Mouse (Mus musculus) heart, postnatal 36 days (tissue): ENCODE measurements around the gene Scarb1. TPM values are rescaled to one million over a fixed set of nuclear protein-coding genes. Genes with fewer than 3 reads are reported as not detected.

Experiments used
- DNase-seq, 2 experiments: peaks; one replicate each; pipeline ENCODE4 v3.0.0; 2021 to 2022
- intact Hi-C: fragments of 180-260 bp; cut with DNase I; formaldehyde crosslinking; loops from one replicate; pipeline ENCODE4 v1.15.1; 2025
- total RNA-seq, 2 experiments: library from RNA; stranded (reverse); gene quantifications; 2 replicates each; pipeline ENCODE4 v1.2.3; 2021

Scarb1 gene
- total RNA-seq, 2 experiments from 2014 or later: 35.4 to 44.4 TPM

- no peak for DNase-seq
- intact Hi-C loops: no loop called here
These were observed 3.4 kb downstream of the Scarb1 start for GRCm38 (mm10) chr5:125337526-125337925.

- DNase-seq: no peak
These were observed 3.9 kb downstream of the Scarb1 start for GRCm38 (mm10) chr5:125337012-125337411.

GRCm38 (mm10) chr5:125333009-125333408 lies 7.9 kb downstream of the Scarb1 start:
- intact Hi-C loops: no loop called here
- peak in 1 of 2 experiments; percentile 45 for DNase-seq

More at GRCm38 (mm10) chr5:125337012-125337411, 3.9 kb downstream of the Scarb1 start:
- intact Hi-C loops: no loop called here

GRCm38 (mm10) chr5:125332333-125332732 lies 8.6 kb downstream of the Scarb1 start:
- no peak for DNase-seq
- intact Hi-C loops: no loop called here

GRCm38 (mm10) chr5:125331811-125332210 lies 9.1 kb downstream of the Scarb1 start:
- DNase-seq: no peak
- intact Hi-C loops: loop anchor here (2.0 kb wide), 1 partner anchor 33 kb away; no protein-coding TSS in a partner anchor

- intact Hi-C loops: loop anchor here (2.0 kb wide), 1 partner anchor 32 kb away; no protein-coding TSS in a partner anchor
- DNase-seq: peak in 1 of 2 experiments; percentile 31
These were observed 9.8 kb downstream of the Scarb1 start for GRCm38 (mm10) chr5:125331094-125331493.

- intact Hi-C loops: loop anchor here (2.0 kb wide), 1 partner anchor 32 kb away; no protein-coding TSS in a partner anchor
- DNase-seq: no peak
These were observed 10.2 kb downstream of the Scarb1 start for GRCm38 (mm10) chr5:125330656-125331055.

- no peak for DNase-seq
- intact Hi-C loops: loop anchor here (2.0 kb wide), 1 partner anchor 31 kb away; no protein-coding TSS in a partner anchor
These were observed 10.7 kb downstream of the Scarb1 start for GRCm38 (mm10) chr5:125330191-125330590.

- no peak for DNase-seq
- intact Hi-C loops: no loop called here
These were observed 13.1 kb downstream of the Scarb1 start for GRCm38 (mm10) chr5:125327596-125328385.

- intact Hi-C loops: no loop called here
- DNase-seq: no peak
These were observed 14.5 kb downstream of the Scarb1 start for GRCm38 (mm10) chr5:125326351-125326750.

- no peak for DNase-seq
- intact Hi-C loops: no loop called here
These were observed 15.0 kb downstream of the Scarb1 start for GRCm38 (mm10) chr5:125325931-125326330.

- intact Hi-C loops: no loop called here
- no peak for DNase-seq
These were observed 15.6 kb downstream of the Scarb1 start for GRCm38 (mm10) chr5:125325285-125325684.

GRCm38 (mm10) chr5:125323939-125324480 lies 16.9 kb downstream of the Scarb1 start:
- DNase-seq: no peak
- intact Hi-C loops: no loop called here

- intact Hi-C loops: no loop called here
- no peak for DNase-seq
These were observed 17.8 kb downstream of the Scarb1 start for GRCm38 (mm10) chr5:125323128-125323527.

- no peak for DNase-seq
- intact Hi-C loops: loop anchor here (2.0 kb wide), 1 partner anchor 19 kb away; the partner anchor contains the start of gene Scarb1
These were observed 19.1 kb downstream of the Scarb1 start for GRCm38 (mm10) chr5:125321836-125322235.

GRCm38 (mm10) chr5:125319057-125319800 lies 21.7 kb downstream of the Scarb1 start:
- intact Hi-C loops: no loop called here
- DNase-seq: peak; percentile 53 to 56

- intact Hi-C loops: no loop called here
These were observed 22.9 kb downstream of the Scarb1 start for GRCm38 (mm10) chr5:125317953-125318352.

GRCm38 (mm10) chr5:125317296-125317695 lies 23.6 kb downstream of the Scarb1 start:
- DNase-seq: no peak
- intact Hi-C loops: no loop called here

More at GRCm38 (mm10) chr5:125317953-125318352, 22.9 kb downstream of the Scarb1 start:
- DNase-seq: no peak

- DNase-seq: no peak
- intact Hi-C loops: no loop called here
These were observed 24.1 kb downstream of the Scarb1 start for GRCm38 (mm10) chr5:125316771-125317170.

- intact Hi-C loops: no loop called here
- DNase-seq: no peak
These were observed 25.8 kb downstream of the Scarb1 start for GRCm38 (mm10) chr5:125315110-125315509.

GRCm38 (mm10) chr5:125313991-125314390 lies 26.9 kb downstream of the Scarb1 start:
- intact Hi-C loops: no loop called here
- no peak for DNase-seq
